Mouse (Mus musculus) forebrain, embryonic 14.5 days (tissue): ENCODE results near the gene Tmod3. TPM values are rescaled to one million over a fixed set of nuclear protein-coding genes. Genes with fewer than 3 reads are reported as not detected.
A peak's percentile ranks its signal among the peaks of the same experiment; 100 is the strongest.

ENCODE experiments used
- ATAC-seq: fragments of 200-750 bp; cut with Nextera tagmentation; 2 replicates; pipeline ENCODE4 v1.8.0; 2017; ENCODE audit warnings: mild to moderate bottlenecking, moderate library complexity
- DNase-seq: peaks from one replicate; pipeline ENCODE4 v3.0.0-alpha.2; 2015; ENCODE audit warnings: low spot score
- H3K27ac ChIP-seq: fragments of 300-500 bp; sonication (generic); 2 replicates; pipeline ENCODE4 v1.5.1; 2014; ENCODE audit warnings: low read depth, mild to moderate bottlenecking, control low read depth, low read length, moderate library complexity
- H3K27me3 ChIP-seq: fragments of 300-500 bp; sonication (generic); replicated peaks from 2 replicates; pipeline ENCODE4 v1.6.1; 2014; ENCODE audit warnings: low read length, control low read depth, mixed read lengths; ENCODE audit not compliant: control insufficient read depth, insufficient read depth
- H3K36me3 ChIP-seq: fragments of 300-500 bp; sonication (generic); 2 replicates; pipeline ENCODE4 v1.6.1; 2014; ENCODE audit warnings: low read length, control low read depth; ENCODE audit not compliant: control insufficient read depth, insufficient read depth
- H3K4me1 ChIP-seq: fragments of 300-500 bp; sonication (generic); 2 replicates; pipeline ENCODE4 v1.6.1; 2014; ENCODE audit warnings: antibody characterized with exemption, low read length, control low read depth; ENCODE audit not compliant: control insufficient read depth, insufficient read depth
- H3K4me2 ChIP-seq: fragments of 300-500 bp; sonication (generic); 2 replicates; pipeline ENCODE4 v1.6.1; 2014; ENCODE audit warnings: mild to moderate bottlenecking, control low read depth, low read length
- H3K4me3 ChIP-seq: fragments of 300-500 bp; sonication (generic); 2 replicates; pipeline ENCODE4 v1.5.1; 2014; ENCODE audit warnings: low read depth, low read length, control low read depth
- H3K9ac ChIP-seq: fragments of 300-500 bp; sonication (generic); 2 replicates; pipeline ENCODE4 v1.6.1; 2014; ENCODE audit warnings: mild to moderate bottlenecking, low read length, control low read depth, moderate library complexity
- H3K9me3 ChIP-seq: fragments of 300-500 bp; sonication (generic); replicated peaks from 2 replicates; pipeline ENCODE4 v1.6.1; 2016; ENCODE audit warnings: low read length, control low read depth, mixed read lengths; ENCODE audit not compliant: control insufficient read depth
- whole genome bisulfite sequencing: fragments of 180-500 bp; shearing (Covaris S2); extraction: QIAGEN DNeasy Blood & Tissue Kit; methylation state at CpG from one replicate; pipeline ENCODE4 v1.1.7; 2014; 5-methylcytosine and 5-hydroxymethylcytosine counted together
- polyA plus RNA-seq: library from polyadenylated mRNA; unstranded; fragments of >200 nt; fragmentation: Nextera tagmentation; extraction: Ambion mirVana; gene quantifications from 2 replicates; pipeline ENCODE4 v1.2.1, GENCODE M21; 2014

The Tmod3 gene
- polyA plus RNA-seq, 1 experiment from 2014 or later: 92.4 TPM

DNA sequence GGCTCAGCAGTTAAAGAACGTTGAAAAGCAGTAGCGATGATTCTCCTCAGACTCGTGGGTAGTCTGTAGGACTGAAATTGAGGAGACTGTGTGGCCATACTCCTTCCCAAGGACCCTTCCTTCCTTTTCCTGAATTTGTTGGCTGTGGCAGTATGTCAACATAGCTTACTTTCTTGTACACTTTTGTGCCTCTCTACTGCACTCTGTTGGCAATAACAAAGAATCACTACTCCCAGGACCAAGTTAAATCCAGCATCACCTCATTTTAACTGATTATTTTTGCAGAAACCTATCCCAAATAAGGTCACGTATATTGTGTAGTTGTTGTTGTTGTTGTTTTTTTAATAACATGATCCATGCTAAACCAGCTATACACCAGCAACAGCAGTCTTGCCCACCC, 92.8 kb downstream of the Tmod3 start:
- Histone ChIP-seq H3K4me2 (no peak overlapping the region), H3K9ac (no peak overlapping the region), H3K4me3 (no peak overlapping the region), H3K4me1 (no peaks in the 10 kb centered on the region), H3K27ac (no peak overlapping the region), H3K27me3 (no peaks in the 10 kb centered on the region), H3K9me3 (no peaks in the 10 kb centered on the region), H3K36me3 (peaks cover 52% of the 10 kb centered on the region)
- DNase-seq (no peak), ATAC-seq (no peak)
- 93% methylated on average over 4 of the region's 4 CpGs for WGBS

DNA sequence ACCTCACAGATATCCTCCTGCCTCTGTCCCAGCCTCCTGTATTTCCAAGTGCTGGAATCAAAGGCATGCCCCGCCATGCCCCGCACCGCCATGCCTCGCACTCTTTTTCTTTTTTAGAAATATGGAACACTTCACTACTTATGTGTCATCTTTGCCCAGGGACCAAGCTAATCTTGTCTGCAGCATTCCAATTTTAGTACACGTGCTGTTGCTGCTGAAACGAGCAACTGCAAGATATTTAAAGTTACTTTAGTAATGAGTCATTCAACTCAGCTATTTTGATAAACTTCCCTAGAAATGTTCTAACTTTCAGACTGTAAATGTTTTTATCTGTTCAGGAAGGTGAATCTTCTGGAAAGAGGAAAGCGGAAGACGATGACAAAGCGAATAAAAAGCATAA, 93.6 kb downstream of the Tmod3 start:
- DNase-seq (no peak), ATAC-seq (no peak)
- Histone ChIP-seq H3K27me3 (no peaks in the 10 kb centered on the region), H3K9ac (no peak overlapping the region), H3K4me3 (no peak overlapping the region), H3K4me1 (no peaks in the 10 kb centered on the region), H3K4me2 (no peak overlapping the region), H3K9me3 (no peaks in the 10 kb centered on the region), H3K27ac (no peak overlapping the region), H3K36me3 (peaks cover 59% of the 10 kb centered on the region)
- WGBS: 96% methylated on average over 9 of the region's 9 CpGs

DNA sequence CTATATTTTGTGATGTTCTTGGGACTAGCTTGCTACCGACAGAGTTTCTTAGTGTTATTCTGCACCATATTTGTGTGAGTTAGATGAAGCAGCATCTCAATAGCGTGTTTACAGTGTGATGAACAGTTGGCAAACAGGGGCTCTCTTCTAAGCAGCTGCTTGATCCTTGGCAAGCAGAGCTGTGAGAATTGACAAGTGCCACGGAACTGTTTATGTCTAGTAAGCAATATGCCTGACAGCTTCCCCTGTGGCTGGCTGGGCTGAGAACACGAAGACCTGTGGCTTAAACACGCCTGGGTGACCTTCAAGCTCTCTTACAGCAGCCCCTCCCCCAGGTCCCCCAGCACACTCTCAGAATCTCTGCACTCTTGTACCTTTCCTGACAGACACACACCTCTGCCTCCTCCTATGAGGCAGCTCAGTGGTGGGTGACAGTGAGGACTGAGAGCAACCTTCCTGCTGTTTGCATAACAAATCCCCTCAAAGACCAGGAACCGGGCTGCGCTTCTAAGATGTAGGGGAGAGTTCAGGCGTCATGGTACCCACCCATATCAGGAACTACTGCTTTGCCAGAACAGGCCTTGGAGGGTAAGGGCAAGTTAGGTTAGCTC, 96.3 kb downstream of the Tmod3 start:
- H3K9me3 ChIP-seq: no peaks in the 10 kb centered on the region
- no peak overlapping the region for H3K9ac ChIP-seq
- no peaks in the 10 kb centered on the region for H3K27me3 ChIP-seq
- no peaks in the 10 kb centered on the region for H3K4me1 ChIP-seq
- 68% methylated on average over 8 of the region's 8 CpGs for WGBS
- peak; percentile 83 for DNase-seq
- no peak overlapping the region for H3K27ac ChIP-seq
- peaks cover 81% of the 10 kb centered on the region for H3K36me3 ChIP-seq
- no peak overlapping the region for H3K4me3 ChIP-seq
- peak; percentile 86; the same call in 1 of the 2 replicates for ATAC-seq
- H3K4me2 ChIP-seq: no peak overlapping the region

DNA sequence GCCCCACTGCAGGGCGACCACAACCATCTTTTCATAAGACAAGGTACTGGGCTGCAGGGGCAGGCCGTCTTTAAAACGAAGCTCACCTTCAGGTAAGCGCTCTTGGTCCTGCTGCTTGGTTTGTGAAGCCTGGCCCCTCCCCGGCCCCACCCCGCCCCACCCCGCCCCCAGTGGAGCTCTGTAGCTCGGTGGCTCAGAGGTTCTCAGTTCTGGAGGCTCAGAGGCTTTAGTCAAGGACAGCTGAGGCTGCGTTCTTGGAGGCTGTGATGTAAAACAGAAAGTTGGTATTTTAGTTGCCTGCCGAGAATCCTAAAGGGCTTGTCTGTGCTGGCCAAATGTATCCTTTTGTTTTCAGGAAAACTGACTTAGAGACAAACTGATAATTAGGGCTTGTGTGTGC, 103.8 kb downstream of the Tmod3 start:
- WGBS: 77% methylated on average over 10 of the region's 10 CpGs
- ATAC-seq: no peak

DNA sequence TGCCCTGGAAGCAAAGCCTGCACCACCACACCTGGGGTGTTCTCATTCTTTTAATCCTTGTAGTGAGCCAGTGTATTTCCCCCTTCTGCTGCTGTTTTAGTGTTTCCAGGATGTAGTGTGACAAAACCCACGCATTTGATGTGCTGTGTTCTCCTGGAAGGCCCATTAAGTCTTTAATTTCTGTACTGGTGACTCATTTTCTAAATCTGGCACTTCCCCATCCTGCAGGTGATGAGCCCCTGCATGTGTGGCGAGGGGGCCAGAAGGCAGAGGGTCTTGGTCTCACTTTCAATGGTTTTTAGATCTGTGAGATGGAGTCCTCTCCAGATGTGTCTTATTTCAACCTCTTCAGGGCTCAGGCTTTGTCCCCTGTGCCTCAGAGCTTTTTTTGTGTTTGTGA, 105.5 kb downstream of the Tmod3 start:
- Histone ChIP-seq H3K4me1 (no peaks in the 10 kb centered on the region), H3K27me3 (no peaks in the 10 kb centered on the region), H3K9ac (no peak overlapping the region), H3K27ac (no peak overlapping the region), H3K4me2 (no peak overlapping the region), H3K4me3 (no peak overlapping the region), H3K36me3 (peaks cover 91% of the 10 kb centered on the region), H3K9me3 (no peaks in the 10 kb centered on the region)
- WGBS: 84% methylated on average over 2 of the region's 2 CpGs
- ATAC-seq (no peak), DNase-seq (no peak)

More for the DNA sequence above, 103.8 kb downstream of the Tmod3 start:
- Histone ChIP-seq H3K9ac (no peak overlapping the region), H3K27ac (no peak overlapping the region), H3K9me3 (no peaks in the 10 kb centered on the region), H3K4me2 (no peak overlapping the region), H3K27me3 (no peaks in the 10 kb centered on the region), H3K4me1 (no peaks in the 10 kb centered on the region), H3K36me3 (peaks cover 97% of the 10 kb centered on the region), H3K4me3 (no peak overlapping the region)
- no peak for DNase-seq

DNA sequence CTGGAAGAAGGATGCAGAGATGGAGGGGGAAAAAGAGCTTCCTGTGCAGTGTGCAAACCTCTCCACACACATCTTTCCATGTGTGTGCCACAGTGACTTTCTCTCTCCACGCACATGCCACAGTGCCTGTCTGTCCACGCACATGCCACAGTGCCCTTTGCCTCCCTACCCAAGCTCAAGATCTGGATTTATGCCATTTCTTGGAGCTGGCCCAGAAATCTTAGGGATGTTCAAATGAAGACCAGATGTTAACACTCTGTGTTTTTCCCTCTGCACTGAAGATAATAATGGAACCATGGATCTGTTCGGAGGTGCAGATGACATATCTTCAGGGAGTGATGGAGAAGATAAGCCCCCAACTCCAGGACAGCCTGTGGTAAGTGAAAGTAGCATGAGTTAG, 111.4 kb downstream of the Tmod3 start:
- no peak overlapping the region for H3K4me3 ChIP-seq
- peaks cover under 1% of the 10 kb centered on the region for H3K4me1 ChIP-seq
- peaks cover 70% of the 10 kb centered on the region for H3K36me3 ChIP-seq
- H3K9ac ChIP-seq: no peak overlapping the region
- no peaks in the 10 kb centered on the region for H3K27me3 ChIP-seq
- 91% methylated on average over 3 of the region's 3 CpGs for WGBS
- ATAC-seq (no peak), DNase-seq (no peak)
- H3K27ac ChIP-seq: no peak overlapping the region
- no peaks in the 10 kb centered on the region for H3K9me3 ChIP-seq
- H3K4me2 ChIP-seq: no peak overlapping the region

Other genes with a start within 250 kb of the Tmod3 start
- not detected in 2 replicates for gene Bcl2l10, start 211.9 kb downstream of the Tmod3 start, polyA plus RNA-seq
- gene Mapk6, start 149.7 kb downstream of the Tmod3 start, polyA plus RNA-seq: 140 and 141 TPM in 2 replicates
- 34.1 and 39.7 TPM in 2 replicates for gene Leo1, start 118.1 kb downstream of the Tmod3 start, polyA plus RNA-seq
- gene Tmod2, start 51.7 kb upstream of the Tmod3 start, polyA plus RNA-seq: 127 and 193 TPM in 2 replicates
- 26.0 and 34.1 TPM in 2 replicates for gene Lysmd2, start 66.1 kb upstream of the Tmod3 start, polyA plus RNA-seq
- 84.2 and 101 TPM in 2 replicates for gene Scg3, start 124.4 kb upstream of the Tmod3 start, polyA plus RNA-seq
- gene Bmp5, start 215.7 kb upstream of the Tmod3 start, polyA plus RNA-seq: 1.8 and 2.2 TPM in 2 replicates